Comparison of ENCODE assay signal across 9 mouse cellular contexts in the genomic region with DNA sequence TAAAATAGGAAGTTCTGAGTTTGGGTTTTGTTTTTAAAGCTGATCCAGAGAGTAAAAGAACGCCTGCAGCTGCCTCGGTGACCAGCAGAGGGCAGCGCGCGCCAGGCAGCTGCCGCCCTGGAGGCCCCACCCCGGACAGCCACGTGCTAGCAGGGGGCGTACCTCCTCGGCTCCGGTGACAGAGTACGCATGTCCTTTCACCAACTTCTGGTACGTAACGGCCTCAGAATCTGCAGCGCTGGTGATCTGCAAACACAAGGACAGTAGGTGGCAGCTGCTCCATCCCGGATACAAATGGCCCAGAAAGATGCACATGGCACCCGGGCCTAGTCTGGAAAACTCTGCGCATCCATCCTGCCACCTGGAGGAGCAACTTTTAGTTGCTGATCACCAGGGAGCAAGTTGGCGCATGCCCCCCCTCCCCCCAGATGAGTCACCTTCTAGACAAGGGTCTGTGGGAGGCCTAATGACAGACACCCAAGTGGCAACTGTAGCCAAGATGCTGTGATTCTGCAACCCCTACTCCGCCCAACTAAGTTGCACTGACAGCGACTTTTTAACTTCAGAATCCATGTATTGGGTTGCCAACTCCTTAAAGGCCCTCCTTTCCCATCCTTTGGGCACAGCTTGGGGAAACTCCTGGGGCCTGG. TPM values are rescaled to one million over a fixed set of nuclear protein-coding genes. Genes with fewer than 3 reads are reported as not detected.
DNase-seq lines count a peak whose midpoint lies in the region; ATAC-seq and TF ChIP-seq lines count a peak whose summit lies in the region.
"Had no signal": no experiment of that assay in that cellular context is flagged by ENCODE, and none has a peak within 500 bp of the region (broad histone marks: within the 10 kb centered on the region; RNA-seq: fewer than 3 reads in every experiment).

No protein-coding gene starts in this region.

- TF ChIP-seq CTCF in brain, embryonic 14.5 days (IDR thresholded peaks at IDR 0.05; ENCODE audit: borderline replicate concordance, extremely low read depth, insufficient read depth, insufficient read length): peak; percentile 93

- WGBS in heart, embryonic 10.5 days: 9% methylated on average over 21 of the region's 21 CpGs
- WGBS in kidney, embryonic 14.5 days: 12% methylated on average over 21 of the region's 21 CpGs
- 10% methylated on average over 21 of the region's 21 CpGs for WGBS in limb, embryonic 15.5 days

- peak overlapping the region; percentile 39 for H3K4me3 ChIP-seq in heart, embryonic 10.5 days
- H3K4me3 ChIP-seq in kidney, embryonic 14.5 days (ENCODE audit: low read length): peak overlapping the region; percentile 7; the same call in 1 of the 2 replicates
- peak overlapping the region; percentile 23 for H3K4me3 ChIP-seq in limb, embryonic 15.5 days
- H3K4me3 ChIP-seq: erythroblast, embryonic 14.5 days had no signal

- no peaks in the 10 kb centered on the region for H3K27me3 ChIP-seq in heart, embryonic 10.5 days (ENCODE audit: insufficient read depth, poor library complexity, severe bottlenecking)
- no peaks in the 10 kb centered on the region for H3K27me3 ChIP-seq in kidney, embryonic 14.5 days (ENCODE audit: control insufficient read depth, insufficient read depth, low read length)
- no peaks in the 10 kb centered on the region for H3K27me3 ChIP-seq in limb, embryonic 15.5 days

- H3K4me1 ChIP-seq in heart, embryonic 10.5 days: peaks cover 27% of the 10 kb centered on the region
- peaks cover 10% of the 10 kb centered on the region; the same call in 1 of the 2 replicates for H3K4me1 ChIP-seq in kidney, embryonic 14.5 days (ENCODE audit: control insufficient read depth, insufficient read depth, low read length)
- peaks cover 20% of the 10 kb centered on the region for H3K4me1 ChIP-seq in limb, embryonic 15.5 days

- H3K27ac ChIP-seq in heart, embryonic 10.5 days: peak overlapping the region; percentile 7; the same call in 1 of the 2 replicates
- no peak overlapping the region for H3K27ac ChIP-seq in kidney, embryonic 14.5 days (ENCODE audit: low read depth, low read length)
- peak overlapping the region; percentile 61 for H3K27ac ChIP-seq in limb, embryonic 15.5 days

- H3K36me3 ChIP-seq in heart, embryonic 10.5 days: peaks cover 65% of the 10 kb centered on the region
- peaks cover 50% of the 10 kb centered on the region for H3K36me3 ChIP-seq in kidney, embryonic 14.5 days (ENCODE audit: control insufficient read depth, insufficient read depth, low read length)
- peaks cover 71% of the 10 kb centered on the region for H3K36me3 ChIP-seq in limb, embryonic 15.5 days

- peak overlapping the region; percentile 39 for H3K4me2 ChIP-seq in kidney, embryonic 14.5 days (replicated peaks; ENCODE audit: low read depth, low read length)
- H3K4me2 ChIP-seq in limb, embryonic 15.5 days: peak overlapping the region; percentile 56

- no peak for TF ChIP-seq POLR2A in brain, embryonic 14.5 days (IDR thresholded peaks at IDR 0.05; ENCODE audit: borderline replicate concordance, extremely low read depth, insufficient read depth, insufficient read length, poor library complexity, severe bottlenecking)

- DNase-seq in CD4-positive helper T cell, adult 2 months (ENCODE audit: low read depth, low spot score): peak; percentile 95
- DNase-seq in brain, embryonic 14.5 days (ENCODE audit: low read depth): peak; percentile 97
- peak; percentile 95 for DNase-seq in heart, embryonic 10.5 days (ENCODE audit: low spot score)
- peak; percentile 85 to 94 for DNase-seq in monocyte, adult 2 months (ENCODE audit: low read depth in 1 of 2, low spot score in 2 of 2)
- peak; percentile 75 to 85 for DNase-seq in spleen, postnatal 14 days (ENCODE audit: low spot score in 2 of 2)

- no peak overlapping the region for H3K9ac ChIP-seq in kidney, embryonic 14.5 days (ENCODE audit: low read depth, low read length)
- no peak overlapping the region for H3K9ac ChIP-seq in limb, embryonic 15.5 days

- no peaks in the 10 kb centered on the region for H3K9me3 ChIP-seq in heart, embryonic 10.5 days
- H3K9me3 ChIP-seq in kidney, embryonic 14.5 days (ENCODE audit: control insufficient read depth, low read length): no peaks in the 10 kb centered on the region
- H3K9me3 ChIP-seq in limb, embryonic 15.5 days: no peaks in the 10 kb centered on the region

- ATAC-seq in erythroblast, adult 5-6 weeks (replicated peaks; ENCODE audit: low FRiP score, poor library complexity, severe bottlenecking): peak; percentile 87
- peak; percentile 97 for ATAC-seq in kidney, embryonic 14.5 days (ENCODE audit: low FRiP score, low TSS enrichment)
- peak; percentile 87 for ATAC-seq in limb, embryonic 15.5 days (ENCODE audit: insufficient number of reproducible peaks, low FRiP score, low TSS enrichment, low read depth)

RNA-seq across cellular contexts. Expression of gene Capn2, which starts 27.5 kb away (rescaled TPM):
- polyA plus RNA-seq in brain, embryonic 14.5 days (2012; rRNA removed): 39.5 and 56.5 TPM in 2 replicates
- total RNA-seq in erythroblast, adult 5-6 weeks (2015; ENCODE audit: low replicate concordance): 4.6 and 7.5 TPM in 2 replicates
- total RNA-seq in erythroblast, adult 5-6 weeks (2017; ENCODE audit: low replicate concordance): 7.2 and 11.4 TPM in 2 replicates
- polyA plus RNA-seq in heart, embryonic 10.5 days (2016; fragmentation: Nextera tagmentation; extraction: Ambion mirVana): 96.0 and 107 TPM in 2 replicates
- 52.3 and 94.7 TPM in 2 replicates for polyA plus RNA-seq in kidney, embryonic 14.5 days (2014; fragmentation: Nextera tagmentation; extraction: Ambion mirVana)
- polyA plus RNA-seq in limb, embryonic 15.5 days (2015; fragmentation: Nextera tagmentation; extraction: Ambion mirVana): 150 and 151 TPM in 2 replicates
